Mouse (Mus musculus) cerebellum, postnatal 14 days (tissue): ENCODE data around the gene Ccdc102a.

ENCODE experiments used
- DNase-seq, 2 experiments: peaks; one replicate each; pipeline ENCODE4 v3.0.0; 2021; ENCODE audit warnings: mixed read lengths in 2 of 2

Gene Ccdc102a

GRCm38 (mm10) chr8:94917851-94918495 lies at the start of gene Ccdc102a:
Gene Ccdc102a, minus strand, starts transcription at chr8:94918098.
- no peak for DNase-seq

DNA sequence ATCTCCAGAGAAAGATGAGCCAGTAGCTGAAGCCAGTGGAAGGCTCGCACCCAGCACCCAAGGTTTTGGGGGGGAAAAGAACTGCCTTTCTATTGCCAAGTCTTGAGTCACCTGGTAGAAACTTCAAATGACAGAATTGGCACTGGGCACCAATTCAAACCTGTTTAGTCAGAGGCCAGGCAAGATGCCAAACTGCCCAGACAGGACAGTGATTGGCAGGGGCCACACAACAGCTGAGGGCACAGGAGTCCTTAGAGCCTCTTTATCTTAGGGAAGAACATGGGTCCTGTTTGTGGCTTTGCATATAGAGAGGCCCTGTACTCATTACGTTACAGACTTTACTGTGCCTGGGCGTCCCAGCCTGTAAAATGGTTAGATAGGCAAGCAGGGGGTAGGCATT lies 49.7 kb upstream of the Ccdc102a start:
- peak in 1 of 2 experiments; percentile 40 for DNase-seq

- no peak for DNase-seq
Observed at GRCm38 (mm10) chr8:94967071-94967470, 49.2 kb upstream of the Ccdc102a start.

GRCm38 (mm10) chr8:94966578-94966977 lies 48.7 kb upstream of the Ccdc102a start:
- DNase-seq, result peak; percentile 65 to 71

DNA sequence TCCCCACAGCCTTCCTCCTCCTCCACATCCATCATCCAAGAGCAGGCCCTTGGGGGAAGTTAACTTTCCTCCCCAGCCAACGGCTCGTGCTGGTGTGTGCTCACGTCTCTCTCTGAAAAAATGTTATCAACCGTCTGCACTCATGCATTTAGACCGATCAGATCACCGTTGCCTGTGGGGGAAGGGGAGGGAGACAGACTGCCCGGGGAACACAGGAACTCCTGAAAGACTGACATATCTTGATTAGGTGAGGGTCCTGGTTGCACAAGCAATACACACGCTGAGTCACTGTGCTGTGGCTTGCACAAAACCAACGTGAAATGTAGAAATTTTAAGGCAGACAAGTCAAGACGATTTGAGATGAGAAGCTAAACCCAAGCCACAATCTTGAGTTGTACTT lies 46.9 kb upstream of the Ccdc102a start:
- DNase-seq, result no peak

DNA sequence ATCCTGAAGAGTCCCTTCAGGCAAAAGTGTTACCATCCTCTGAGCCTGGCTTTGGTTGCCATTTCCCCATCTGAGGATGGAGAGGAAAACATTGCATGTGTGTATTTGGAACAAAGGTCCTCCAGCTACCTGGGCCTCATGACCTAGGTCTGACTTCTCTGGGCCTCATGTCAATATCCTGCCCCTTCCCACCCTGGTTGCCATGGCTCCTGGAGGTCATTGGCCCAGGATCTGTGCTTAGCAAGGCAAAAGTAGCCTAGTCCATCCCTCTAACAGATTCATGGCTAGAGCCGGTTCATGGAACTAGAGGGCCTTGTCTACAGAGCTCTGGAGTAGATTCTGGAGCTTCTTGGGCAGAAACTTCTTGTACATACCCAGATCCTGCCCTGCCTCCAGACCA lies 44.3 kb upstream of the Ccdc102a start:
- DNase-seq, result no peak

GRCm38 (mm10) chr8:94956078-94956574 lies 38.2 kb upstream of the Ccdc102a start:
- no peak for DNase-seq

DNA sequence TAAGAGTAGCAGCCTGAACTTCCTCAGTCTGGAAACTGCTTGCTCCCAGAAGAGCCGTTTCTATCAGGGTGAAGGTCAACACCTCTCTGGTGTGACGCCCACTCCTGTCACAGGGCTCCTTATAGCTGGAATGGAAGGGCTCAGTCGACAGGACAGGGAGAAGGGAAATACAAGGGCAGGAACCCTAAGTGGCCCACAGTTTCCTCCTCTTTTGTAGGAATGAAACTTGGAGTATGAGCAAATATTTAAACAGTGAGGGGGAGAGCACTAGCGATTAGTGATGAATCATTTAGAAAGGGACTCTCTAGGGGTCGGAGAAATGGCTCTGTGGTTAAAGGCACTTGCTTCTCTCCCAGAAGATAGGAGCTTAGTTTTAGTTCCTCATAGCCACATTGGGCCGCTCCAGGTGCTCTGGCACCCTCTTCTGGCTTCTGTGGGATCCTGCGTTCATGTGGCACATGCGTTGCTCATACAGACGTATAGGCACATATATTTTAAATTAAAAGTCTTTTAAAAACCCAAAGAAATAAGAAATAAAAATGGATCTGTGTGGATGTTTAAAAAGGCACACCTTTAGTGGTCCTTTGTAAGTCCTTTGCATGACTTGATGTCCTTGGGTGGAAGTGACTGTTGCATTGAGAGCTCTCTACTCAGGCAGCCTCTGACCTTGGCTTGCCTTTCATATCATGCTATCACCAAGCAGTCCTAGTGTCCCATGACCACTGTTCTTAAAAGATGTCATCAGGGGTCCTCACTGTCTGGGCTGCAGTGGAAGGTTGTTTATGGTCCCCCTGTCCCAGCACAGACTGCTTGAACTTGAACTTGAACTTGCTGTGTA lies 37.2 kb upstream of the Ccdc102a start:
- peak; percentile 41 to 43 for DNase-seq

DNA sequence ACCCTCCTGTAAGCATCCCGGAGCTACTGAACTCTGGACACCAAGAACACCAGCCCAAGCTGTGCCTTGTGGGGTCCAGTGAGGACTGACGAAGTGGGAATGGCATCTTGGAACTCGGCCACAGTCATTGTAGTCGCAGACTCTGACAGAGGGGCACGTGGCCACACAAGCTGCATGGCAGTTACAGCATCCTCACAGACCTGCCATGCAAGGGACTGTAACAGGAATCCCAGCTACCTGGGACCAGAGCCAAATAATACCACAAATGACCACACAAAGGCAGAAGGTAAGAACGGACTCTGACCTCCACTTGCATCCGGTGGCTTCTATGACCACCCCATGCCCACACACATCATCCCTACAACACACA lies 36.5 kb upstream of the Ccdc102a start:
- DNase-seq, result peak in 1 of 2 experiments; percentile 55

DNA sequence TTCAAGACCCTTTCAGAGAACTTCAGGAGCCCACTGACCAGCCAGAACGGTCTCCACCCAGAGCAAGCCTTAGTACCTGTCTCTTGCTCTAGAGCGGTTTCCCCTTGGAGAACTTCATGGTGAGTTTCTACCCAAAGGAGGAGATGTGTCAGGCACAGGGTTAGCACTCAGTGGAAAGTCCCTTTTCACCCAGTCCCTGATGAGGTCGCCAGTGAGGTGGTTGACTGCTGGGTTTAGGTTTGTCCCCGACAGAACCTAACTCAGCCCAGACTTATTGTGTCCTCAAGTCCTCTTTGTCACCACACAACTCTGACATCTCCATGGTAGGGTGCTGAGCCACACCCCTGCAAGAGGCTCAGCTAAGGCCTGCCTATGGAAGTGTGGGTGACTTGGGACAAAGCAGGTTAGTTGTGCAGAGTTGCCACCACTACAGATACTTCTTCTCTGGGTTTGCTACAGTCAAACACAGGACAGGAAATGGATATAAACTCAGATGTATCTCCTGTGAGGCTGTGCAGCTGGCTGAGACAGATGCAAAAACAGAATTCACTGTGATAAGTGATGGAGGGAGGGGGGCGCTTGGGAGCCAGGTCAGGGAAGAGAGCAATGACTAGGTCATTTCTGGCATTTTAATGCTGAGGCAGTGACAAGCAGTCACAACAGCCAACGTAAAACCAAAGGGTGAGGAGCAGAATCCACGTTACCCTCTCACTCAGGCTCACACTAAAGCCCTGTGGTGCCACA lies 35.9 kb upstream of the Ccdc102a start:
- no peak for DNase-seq

DNA sequence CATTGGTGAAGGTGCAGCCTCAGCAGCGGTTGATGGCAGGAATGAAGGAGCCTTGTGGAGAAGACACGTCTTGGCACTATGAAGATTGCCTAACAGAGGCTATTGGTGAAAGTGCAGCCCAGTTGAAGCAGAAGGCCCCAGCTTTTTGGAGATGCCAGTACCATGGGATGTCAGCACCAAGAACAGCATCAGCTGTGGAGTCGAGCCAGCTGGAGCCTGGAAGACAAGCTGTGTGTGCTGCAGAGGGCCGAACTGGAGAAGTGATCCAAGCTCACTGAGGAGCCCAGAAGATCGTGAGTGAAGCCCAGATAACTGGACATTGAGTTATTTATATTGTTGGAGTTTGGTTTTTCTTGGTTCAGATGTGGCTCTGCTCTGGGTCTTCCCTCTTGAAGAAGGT lies 34.2 kb upstream of the Ccdc102a start:
- no peak for DNase-seq

DNA sequence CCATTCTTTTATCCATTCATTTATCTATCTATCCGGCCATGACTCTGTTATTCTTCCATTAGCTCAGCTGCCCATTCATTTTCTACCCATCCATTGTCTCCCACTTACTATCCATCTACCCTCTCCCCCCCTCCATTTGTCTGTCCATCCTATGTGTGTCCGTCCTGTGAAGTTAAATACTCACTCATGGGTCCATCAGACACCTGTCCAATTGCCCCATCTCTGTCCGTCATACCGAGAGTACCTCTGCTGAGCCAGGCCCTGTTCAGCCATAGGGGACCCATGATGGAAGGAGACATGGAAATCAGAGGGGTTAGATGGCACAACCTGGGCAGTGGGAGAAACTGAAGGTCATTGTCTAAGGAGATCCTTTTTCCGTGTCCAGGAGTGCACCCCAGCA lies 32.6 kb upstream of the Ccdc102a start:
- no peak for DNase-seq

- peak; percentile 87 to 88 for DNase-seq
Observed at GRCm38 (mm10) chr8:94950046-94950445, 32.1 kb upstream of the Ccdc102a start.

DNA sequence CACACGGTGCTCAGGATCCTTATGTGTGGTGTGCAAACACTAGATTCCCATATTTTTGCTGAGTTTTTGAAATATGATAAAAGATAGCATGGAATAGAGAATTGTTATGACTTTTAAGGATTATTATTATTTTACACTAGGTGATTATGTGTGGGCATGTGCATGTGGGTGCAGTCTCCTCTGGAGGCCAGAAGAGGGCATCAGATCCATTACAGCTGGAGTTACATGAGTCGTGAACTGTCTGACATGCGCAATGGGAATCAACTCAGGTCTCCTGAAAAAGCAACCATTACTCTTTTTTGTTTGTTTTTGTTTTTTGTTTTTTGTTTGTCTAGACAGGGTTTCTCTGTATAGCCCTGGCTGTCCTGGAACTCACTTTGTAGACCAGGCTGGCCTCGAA lies 31.1 kb upstream of the Ccdc102a start:
- DNase-seq, result no peak

DNA sequence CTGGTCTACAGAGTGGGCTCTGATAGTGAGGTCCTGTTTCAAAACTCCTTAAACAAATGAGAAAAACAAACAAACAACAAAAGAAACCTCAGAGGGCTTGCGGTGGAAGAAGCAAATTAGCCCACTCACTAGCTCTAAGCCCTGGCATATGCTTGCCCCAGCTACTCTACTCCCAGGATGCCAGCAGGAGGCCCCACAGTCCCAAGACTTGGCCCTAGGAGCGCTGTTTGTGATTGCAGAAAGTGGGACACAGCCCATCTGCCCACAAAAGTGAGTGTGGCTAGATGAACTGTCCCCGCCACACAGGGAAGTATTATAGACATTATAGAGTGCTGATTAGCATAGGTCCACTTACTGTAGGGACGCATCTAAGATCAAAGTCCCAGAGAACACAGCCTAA lies 30.5 kb upstream of the Ccdc102a start:
- DNase-seq, result no peak

- DNase-seq, result no peak
Observed at GRCm38 (mm10) chr8:94945185-94945584, 27.3 kb upstream of the Ccdc102a start.

DNA sequence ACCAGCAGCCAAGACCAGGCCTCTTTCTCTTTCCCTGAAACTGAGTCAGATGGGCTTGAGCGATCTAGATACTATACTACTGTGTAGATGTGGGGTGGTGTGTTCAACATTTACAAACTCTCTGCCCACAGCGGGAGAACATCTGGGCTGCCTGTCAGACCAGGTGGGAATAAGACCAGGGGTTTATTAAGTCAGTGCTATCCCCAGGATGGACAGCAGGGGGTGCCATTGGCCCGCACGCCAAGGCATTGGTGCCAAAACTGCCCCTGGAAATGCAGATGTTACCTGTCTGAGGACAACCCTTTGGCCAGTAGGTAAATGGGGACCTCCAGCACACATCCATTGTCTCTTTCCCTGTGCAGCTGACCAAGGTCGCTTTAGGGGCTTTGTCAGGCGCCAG lies 24.7 kb upstream of the Ccdc102a start:
- peak; percentile 46 to 64 for DNase-seq

DNA sequence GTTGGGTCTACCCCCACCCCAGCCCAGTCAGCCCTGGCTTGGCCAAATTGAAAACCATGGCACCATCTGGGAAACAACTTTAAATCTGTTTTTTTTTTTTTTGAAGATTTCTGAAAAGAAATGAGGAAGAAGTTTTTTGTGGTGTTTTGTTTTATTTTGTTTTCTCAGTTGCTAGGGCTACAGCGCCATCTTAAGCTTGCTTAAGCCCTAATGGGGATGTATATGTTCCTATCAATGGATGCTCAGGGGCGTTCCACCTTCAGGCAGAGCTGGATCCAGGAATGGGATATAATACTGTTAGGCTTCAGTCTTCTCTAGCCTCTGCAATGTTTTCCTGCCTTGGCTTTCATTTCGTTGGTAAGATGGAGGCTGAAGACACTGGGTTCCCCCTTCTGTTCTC lies 17.3 kb upstream of the Ccdc102a start:
- no peak for DNase-seq

- DNase-seq, result no peak
Observed at GRCm38 (mm10) chr8:94933918-94934317, 16.0 kb upstream of the Ccdc102a start.

GRCm38 (mm10) chr8:94928227-94928626 lies 10.3 kb upstream of the Ccdc102a start:
- no peak for DNase-seq

GRCm38 (mm10) chr8:94923405-94923804 lies 5.5 kb upstream of the Ccdc102a start, which contains the start of gene Adgrg5:
Gene Adgrg5, plus strand, starts transcription at chr8:94923694.
- DNase-seq, result no peak

GRCm38 (mm10) chr8:94922602-94923001 lies 4.7 kb upstream of the Ccdc102a start:
- DNase-seq, result no peak

DNA sequence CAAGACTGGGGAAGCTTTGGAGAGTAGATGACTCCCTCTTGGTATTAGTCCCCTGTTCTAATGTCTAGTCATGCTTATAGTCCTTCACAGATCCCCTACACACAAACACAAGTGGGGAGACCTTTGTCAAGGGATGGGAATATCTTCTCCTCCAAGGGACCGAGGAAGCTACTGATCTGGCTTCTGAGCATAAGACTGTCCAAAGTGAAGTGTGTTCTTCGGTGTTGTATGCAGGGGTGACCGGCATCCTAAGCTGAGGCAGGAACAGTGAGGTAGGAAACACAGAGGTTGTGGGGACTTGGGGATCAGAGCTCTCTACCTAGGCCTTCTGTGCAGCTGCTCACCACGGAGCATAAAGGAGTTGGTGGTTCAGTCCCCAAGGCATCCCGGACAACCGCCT lies 4.3 kb upstream of the Ccdc102a start:
- DNase-seq, result no peak
